Mouse (Mus musculus) megakaryocyte-erythroid progenitor cell, adult 5-6 weeks (primary cell): Measurements from ENCODE around the gene Zkscan6. TPM values are rescaled to one million over a fixed set of nuclear protein-coding genes. Genes with fewer than 3 reads are reported as not detected.

Experiments used
- ATAC-seq: replicated peaks from 2 replicates; pipeline ENCODE4 v1.8.0; 2016; ENCODE audit warnings: mild to moderate bottlenecking, inconsistent platforms; ENCODE audit not compliant: severe bottlenecking, poor library complexity, low FRiP score, low TSS enrichment
- total RNA-seq, 2 experiments: library from RNA; stranded (forward) in 1 of 2; stranded (reverse) in 1 of 2; fragments of 200-1000, 215-1000 nt in 1 of 2; fragments of >200 nt in 1 of 2; fragmentation: Nextera tagmentation in 1 of 2; gene quantifications; 2 replicates each; pipeline ENCODE4 v1.2.3; 2014 to 2017

Gene Zkscan6
- total RNA-seq, 2 experiments from 2014 or later, result 9.2 to 12.6 TPM

DNA sequence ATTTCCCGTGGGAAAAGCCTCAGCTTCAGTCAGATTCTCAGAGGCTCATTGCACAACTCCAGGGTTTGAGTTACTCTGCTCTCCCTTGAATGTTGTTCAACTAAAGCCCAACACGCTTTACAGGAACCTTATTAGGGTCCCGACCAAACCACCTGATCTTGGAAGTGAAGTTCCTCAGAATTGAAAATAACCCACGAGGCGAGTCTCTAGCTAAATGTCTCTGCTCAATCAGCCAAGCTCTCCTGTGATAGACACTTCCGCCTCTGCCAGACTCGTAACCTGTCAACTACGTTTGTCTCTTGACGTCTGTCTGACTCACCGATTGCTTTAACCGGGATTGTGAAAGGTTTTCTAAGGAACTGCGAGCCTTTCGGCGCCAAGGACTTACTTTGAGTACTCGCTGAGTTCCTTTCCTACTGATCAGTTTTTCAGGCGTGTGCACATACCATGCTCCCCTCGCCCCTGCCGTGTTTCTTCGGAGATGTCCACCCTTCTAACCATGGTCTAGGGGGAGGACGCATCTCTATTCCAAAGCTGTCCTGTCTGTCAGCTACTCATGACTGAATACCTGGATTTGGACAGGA lies 562 bp upstream of the Zkscan6 start:
- peak; percentile 65 for ATAC-seq

DNA sequence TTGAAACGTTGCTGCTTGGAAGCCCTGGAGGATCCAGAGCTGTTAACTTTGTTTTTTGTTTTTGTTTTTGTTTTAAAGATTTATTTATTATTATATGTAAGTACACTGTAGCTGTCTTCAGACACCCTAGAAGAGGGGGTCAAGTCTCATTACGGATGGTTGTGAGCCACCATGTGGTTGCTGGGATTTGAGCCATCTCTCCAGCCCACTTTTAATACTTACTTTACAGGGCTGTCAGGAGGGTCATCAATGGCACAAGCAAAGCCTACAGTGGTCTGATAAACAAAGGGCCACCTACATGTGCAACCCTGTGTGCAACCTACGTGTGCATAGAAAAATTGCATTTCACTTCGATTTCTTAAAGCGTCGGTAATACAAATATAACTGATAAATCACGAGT lies 626 bp downstream of the Zkscan6 start:
- ATAC-seq, result no peak

DNA sequence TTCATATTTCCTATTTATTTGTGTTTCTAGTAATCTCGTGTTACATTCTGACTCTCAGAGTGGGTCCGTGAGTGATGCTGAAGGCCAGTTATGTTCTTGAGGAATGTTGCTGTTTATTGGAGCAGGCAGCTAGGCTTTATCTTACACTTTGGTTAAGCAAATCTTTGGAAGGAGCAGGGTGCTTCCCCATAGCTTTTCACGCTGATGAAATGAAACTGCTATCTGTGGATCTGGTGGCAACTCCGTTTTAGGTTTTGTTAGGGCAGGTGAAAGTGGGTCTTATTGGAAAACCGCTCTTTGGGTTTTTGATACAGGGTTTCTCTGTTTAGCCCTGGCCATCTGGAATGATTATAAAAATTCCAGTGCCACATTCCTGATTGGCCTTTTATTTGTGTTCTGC lies 5.1 kb downstream of the Zkscan6 start:
- ATAC-seq, result no peak

DNA sequence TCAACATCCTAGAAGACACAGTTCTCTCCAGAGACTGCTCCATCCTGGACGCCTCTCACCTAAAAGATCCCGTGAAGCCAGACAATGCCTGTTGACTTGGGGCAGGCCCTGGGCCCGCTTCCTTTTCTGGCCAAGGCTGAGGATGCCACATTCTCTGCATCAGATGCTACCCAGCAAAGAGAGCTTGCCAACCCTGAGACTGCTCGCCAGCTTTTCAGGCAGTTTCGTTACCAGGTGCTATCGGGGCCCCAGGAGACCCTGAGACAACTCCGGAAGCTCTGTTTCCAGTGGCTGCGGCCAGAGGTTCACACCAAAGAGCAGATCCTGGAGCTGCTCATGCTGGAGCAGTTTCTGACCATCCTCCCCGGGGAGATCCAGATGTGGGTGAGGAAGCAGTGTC lies 7.4 kb downstream of the Zkscan6 start:
- ATAC-seq, result no peak

DNA sequence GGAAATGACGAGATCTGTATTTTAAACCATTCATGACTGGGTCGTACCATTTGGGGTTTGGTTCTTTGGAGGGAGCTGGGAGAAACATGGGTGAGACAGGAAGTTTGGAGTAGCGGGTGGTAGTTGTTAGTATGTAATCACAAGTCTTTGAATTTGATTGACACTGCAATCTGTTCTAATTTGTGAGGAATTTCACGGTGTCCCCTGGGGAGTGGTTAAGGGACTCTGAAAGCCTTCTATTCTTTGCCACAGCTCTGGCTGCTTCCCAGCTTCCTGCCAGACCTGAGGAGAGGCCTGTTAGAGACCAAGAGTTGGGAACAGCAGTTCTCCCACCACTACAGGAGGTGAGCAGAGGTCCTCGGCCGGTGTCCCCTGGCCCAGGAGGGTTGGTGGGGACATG lies 9.3 kb downstream of the Zkscan6 start:
- no peak for ATAC-seq

DNA sequence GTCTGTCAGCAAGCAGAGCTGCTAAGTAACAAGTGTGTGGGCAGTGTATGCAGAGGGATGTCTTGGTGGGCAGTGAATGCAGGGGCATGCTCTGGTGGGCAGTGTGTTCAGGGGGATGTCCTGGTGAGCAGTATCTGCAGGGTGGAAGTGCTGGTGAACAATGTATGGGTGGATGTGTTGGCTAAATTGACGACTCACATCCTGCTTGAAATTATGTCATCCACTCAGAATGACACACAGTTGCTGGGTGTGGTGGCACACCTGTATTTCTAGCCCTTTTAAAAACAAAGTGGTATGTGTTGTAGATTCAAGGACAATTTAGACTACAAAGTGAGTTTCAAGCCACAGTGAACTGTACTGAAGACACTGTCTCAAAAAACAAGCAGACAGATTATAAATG lies 11.2 kb downstream of the Zkscan6 start:
- ATAC-seq, result no peak

DNA sequence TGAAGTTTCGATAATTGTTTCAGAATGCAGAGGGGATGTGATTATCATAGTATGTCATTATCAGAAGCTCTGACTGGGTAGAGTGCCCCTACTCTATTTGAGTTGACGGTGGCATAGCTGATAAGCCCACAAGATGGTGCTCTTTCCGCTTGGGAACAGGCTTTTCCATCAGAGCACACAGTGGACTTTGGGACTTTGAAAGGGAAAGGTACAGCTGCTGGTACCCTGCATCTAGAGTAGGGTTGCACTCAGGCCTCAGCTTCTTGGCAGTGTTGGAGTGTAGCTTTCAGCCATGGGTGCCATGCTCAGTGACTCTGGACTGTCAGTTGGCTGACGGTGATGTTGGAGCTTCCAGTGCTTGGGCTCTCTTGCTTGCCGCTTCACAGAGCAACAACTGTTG lies 13.3 kb downstream of the Zkscan6 start:
- ATAC-seq, result peak; percentile 36; the same call in 1 of the 2 replicates

DNA sequence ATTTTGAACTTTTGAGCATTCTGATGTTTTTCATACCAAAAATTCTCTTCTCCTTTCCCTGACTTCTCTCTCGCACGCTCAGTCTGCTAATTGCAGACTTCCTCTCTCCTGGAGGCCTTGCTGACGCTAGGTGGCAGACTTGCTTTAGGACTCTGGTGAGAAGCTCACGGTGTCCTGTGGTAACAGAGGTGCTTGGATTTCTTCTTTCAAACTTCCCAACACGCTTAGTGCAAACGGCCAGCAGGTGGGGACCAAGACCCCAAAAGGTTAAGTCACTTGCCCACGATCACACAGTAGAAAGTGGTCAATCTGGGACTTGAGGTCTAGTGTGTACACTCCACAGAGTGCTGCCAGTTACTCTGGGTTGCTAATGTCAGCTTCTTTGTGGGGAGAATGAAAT lies 13.9 kb downstream of the Zkscan6 start:
- ATAC-seq, result peak; percentile 88

DNA sequence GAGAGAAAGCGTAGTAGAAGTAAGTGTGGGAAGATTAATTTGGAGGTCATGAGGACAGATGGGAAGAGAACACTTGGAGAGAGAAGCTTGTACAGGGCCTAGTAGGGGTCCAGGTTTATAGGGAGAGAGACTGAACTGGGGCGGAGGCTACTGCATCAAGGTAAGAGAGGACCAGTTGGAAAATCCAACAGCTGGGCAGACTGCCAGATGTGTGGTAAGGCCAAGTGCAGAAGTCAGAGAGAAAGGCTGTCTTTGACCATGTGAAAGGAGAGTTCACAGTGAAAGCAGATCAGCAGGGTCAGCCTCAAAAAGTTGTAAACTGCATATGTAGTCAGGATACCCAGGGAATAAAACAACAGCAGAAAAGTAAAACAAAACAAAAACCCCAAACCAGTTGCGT lies 17.6 kb downstream of the Zkscan6 start:
- no peak for ATAC-seq

DNA sequence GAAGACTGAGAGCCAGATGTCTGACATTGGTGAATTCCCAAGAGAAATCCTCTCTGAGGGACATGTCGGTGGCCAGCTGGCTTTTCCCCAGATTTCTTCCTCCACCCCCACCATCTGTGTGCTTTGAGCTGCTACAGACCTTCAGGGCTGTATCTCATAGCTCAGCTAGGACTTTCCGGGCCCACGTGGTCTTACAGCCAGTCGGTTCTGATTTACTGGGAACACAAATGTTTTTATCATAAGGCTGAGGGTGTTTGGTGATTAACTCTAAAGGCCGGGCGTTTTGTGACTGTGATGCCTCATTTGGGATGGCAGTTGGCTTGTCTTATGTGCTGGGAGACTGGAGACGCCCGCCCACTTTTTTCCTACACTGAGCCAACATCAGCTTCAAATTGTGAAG lies 32.0 kb downstream of the Zkscan6 start:
- ATAC-seq, result no peak

DNA sequence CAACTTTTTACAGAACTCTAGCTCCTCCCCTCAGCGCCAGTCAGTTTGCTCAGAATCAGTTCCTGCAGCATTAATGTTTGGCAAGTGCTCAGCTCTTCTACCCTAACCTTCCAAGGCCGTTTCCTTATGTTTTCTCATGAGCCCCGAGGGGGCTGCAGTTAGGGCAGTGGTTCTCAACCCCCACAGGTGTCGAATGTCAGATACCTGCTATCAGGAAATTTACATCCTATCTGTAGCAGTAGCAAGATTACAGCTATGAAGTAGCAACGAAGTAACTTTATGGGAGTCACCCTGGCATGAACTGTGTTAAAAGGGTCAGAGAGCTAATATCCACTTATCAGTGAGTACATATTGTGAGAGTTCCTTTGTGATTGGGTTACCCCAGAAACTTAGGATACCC lies 39.5 kb downstream of the Zkscan6 start:
- ATAC-seq, result no peak

DNA sequence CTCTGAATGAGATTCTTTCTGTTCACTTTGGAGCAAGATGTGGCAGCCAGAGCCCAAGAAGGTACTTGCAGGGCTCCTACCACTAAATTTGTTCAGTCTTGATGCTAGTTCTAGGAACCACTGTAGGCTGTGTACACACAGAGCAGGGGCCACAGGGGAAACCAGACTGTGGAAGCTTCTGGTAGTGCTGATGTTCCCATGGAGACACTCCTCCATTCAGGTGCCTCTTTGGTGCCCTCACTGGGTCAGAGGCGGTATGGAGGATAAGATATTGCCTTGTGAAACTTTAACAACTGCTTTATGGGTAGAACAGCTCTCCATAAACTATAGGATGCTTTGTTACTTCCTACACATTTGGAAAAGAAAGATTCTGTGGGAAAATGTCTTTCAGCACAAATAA lies 45.1 kb downstream of the Zkscan6 start:
- ATAC-seq, result peak; percentile 82

DNA sequence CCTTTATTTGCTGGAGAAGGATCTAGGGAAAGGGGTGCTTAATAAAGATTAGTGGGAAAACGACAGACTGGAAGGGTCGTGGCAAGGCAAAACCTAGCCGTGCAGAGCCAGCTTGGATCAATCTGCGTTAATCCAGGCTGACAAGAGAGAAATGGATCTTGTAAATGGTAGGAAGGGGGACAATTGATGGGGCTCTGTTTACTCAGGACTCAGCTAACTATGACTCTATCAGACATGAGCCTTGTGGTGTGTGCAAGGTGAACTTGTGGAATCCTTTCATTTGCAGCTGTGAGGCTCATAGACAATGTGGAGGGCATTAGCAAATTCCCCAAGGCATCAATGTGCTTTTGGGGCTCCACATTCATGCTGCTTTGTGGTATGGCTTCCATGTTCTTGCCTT lies 54.5 kb downstream of the Zkscan6 start:
- no peak for ATAC-seq

DNA sequence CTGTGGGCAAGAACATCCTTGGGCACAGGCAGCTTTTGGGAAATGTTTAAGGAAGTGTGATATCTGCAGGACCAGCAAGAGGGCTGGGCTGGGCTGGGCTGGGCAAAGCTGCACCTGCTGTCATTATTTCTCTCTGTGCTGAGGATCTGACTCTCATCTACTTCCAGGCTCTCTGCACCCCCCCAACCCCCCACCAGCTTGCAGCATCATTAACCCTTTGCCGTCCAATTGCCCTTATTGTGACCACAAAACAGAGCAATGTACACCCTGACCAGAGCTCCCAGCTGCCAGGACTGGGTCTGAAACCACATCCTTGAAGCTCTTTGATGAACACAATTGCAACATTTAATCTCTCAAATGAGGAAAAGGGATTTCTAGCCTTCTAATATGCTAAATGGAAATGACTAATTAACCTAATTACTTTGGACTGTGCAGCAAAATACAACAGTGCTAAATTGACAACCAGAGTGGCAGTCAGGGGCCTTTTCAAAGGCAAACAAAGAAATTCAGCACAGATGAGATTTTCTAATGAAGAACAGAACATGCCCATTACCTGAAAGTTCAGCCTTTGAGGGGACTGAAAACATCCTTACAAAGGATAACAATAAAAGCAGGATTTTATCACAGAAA lies 70.3 kb downstream of the Zkscan6 start:
- no peak for ATAC-seq

Other genes starting within 250 kb of the Zkscan6 start
- 47.4 and 49.6 TPM in 2 replicates for gene Map2k4, start 18.9 kb upstream of the Zkscan6 start, total RNA-seq (2014; fragmentation: Nextera tagmentation)
- gene Map2k4, start 18.9 kb upstream of the Zkscan6 start, total RNA-seq (2017), result 38.1 and 39.3 TPM in 2 replicates